Mouse (Mus musculus): ENCODE results near the gene 2300002M23Rik. TPM values are rescaled to one million over a fixed set of nuclear protein-coding genes. Genes with fewer than 3 reads are reported as not detected.
A peak's percentile ranks its signal among the peaks of the same experiment; 100 is the strongest.

Gene 2300002M23Rik
- polyA plus RNA-seq, 1 experiment, result not detected

GRCm38 (mm10) chr17:35570836-35571235, 3.6 kb downstream of the 2300002M23Rik start:
- Histone ChIP-seq H3ac (ENCODE audit: control insufficient read depth, insufficient read length, low read depth) (no peak overlapping the region), H3K36me3 (ENCODE audit: control insufficient read depth, insufficient read depth) (no peaks in the 10 kb centered on the region), H3K79me2 (ENCODE audit: control insufficient read depth, insufficient read depth) (no peaks in the 10 kb centered on the region), H3K27me3 (ENCODE audit: control insufficient read depth, insufficient read depth, insufficient read length) (peaks cover 6% of the 10 kb centered on the region), H3K79me3 (ENCODE audit: low read depth) (no peaks in the 10 kb centered on the region), H3K4me3 (ENCODE audit: insufficient read depth, poor library complexity, severe bottlenecking) (no peak overlapping the region)
- TF ChIP-seq MAX (IDR thresholded peaks at IDR 0.05) (no peak), USF1 (IDR thresholded peaks at IDR 0.05; ENCODE audit: low read depth) (no peak), MYOG (IDR thresholded peaks at IDR 0.05; ENCODE audit: control insufficient read depth, extremely low read depth, insufficient read length) (no peak), CTCF (IDR thresholded peaks at IDR 0.05; ENCODE audit: control insufficient read depth, insufficient read depth, insufficient read length) (no peak), CEBPB (IDR thresholded peaks at IDR 0.05; ENCODE audit: low read depth) (no peak), MYOD1 (IDR thresholded peaks at IDR 0.05; ENCODE audit: control insufficient read depth, insufficient read length, low read depth) (no peak), FOSL1 (IDR thresholded peaks at IDR 0.05; ENCODE audit: insufficient read depth, low read length, poor library complexity, severe bottlenecking) (no peak)

GRCm38 (mm10) chr17:35571477-35571876, 4.2 kb downstream of the 2300002M23Rik start:
- no peaks in the 10 kb centered on the region for H3K79me3 ChIP-seq (ENCODE audit: low read depth)
- H3K36me3 ChIP-seq (ENCODE audit: control insufficient read depth, insufficient read depth), result no peaks in the 10 kb centered on the region
- TF ChIP-seq MYOG (IDR thresholded peaks at IDR 0.05; ENCODE audit: control insufficient read depth, extremely low read depth, insufficient read length) (no peak), MYOD1 (IDR thresholded peaks at IDR 0.05; ENCODE audit: control insufficient read depth, insufficient read length, low read depth) (no peak), FOSL1 (IDR thresholded peaks at IDR 0.05; ENCODE audit: insufficient read depth, low read length, poor library complexity, severe bottlenecking) (no peak), USF1 (IDR thresholded peaks at IDR 0.05; ENCODE audit: low read depth) (no peak), CTCF (IDR thresholded peaks at IDR 0.05; ENCODE audit: control insufficient read depth, insufficient read depth, insufficient read length) (no peak), MAX (IDR thresholded peaks at IDR 0.05) (no peak), CEBPB (IDR thresholded peaks at IDR 0.05; ENCODE audit: low read depth) (no peak)
- H3K27me3 ChIP-seq (ENCODE audit: control insufficient read depth, insufficient read depth, insufficient read length), result peaks cover 6% of the 10 kb centered on the region
- no peaks in the 10 kb centered on the region for H3K79me2 ChIP-seq (ENCODE audit: control insufficient read depth, insufficient read depth)
- H3ac ChIP-seq (ENCODE audit: control insufficient read depth, insufficient read length, low read depth), result no peak overlapping the region
- no peak overlapping the region for H3K4me3 ChIP-seq (ENCODE audit: insufficient read depth, poor library complexity, severe bottlenecking)

GRCm38 (mm10) chr17:35578211-35578610, 11.0 kb downstream of the 2300002M23Rik start:
- no peaks in the 10 kb centered on the region for H3K79me2 ChIP-seq (ENCODE audit: control insufficient read depth, insufficient read depth)
- H3K27me3 ChIP-seq (ENCODE audit: control insufficient read depth, insufficient read depth, insufficient read length), result no peaks in the 10 kb centered on the region
- TF ChIP-seq CTCF (IDR thresholded peaks at IDR 0.05; ENCODE audit: control insufficient read depth, insufficient read depth, insufficient read length) (peak; percentile 94), CEBPB (IDR thresholded peaks at IDR 0.05; ENCODE audit: low read depth) (no peak), MAX (IDR thresholded peaks at IDR 0.05) (peak; percentile 41)
- no peak overlapping the region for H3K4me3 ChIP-seq (ENCODE audit: insufficient read depth, poor library complexity, severe bottlenecking)
- no peaks in the 10 kb centered on the region for H3K36me3 ChIP-seq (ENCODE audit: control insufficient read depth, insufficient read depth)
- no peaks in the 10 kb centered on the region for H3K79me3 ChIP-seq (ENCODE audit: low read depth)
- H3ac ChIP-seq (ENCODE audit: control insufficient read depth, insufficient read length, low read depth), result no peak overlapping the region

- Histone ChIP-seq H3K79me2 (ENCODE audit: control insufficient read depth, insufficient read depth) (no peaks in the 10 kb centered on the region), H3K79me3 (ENCODE audit: low read depth) (no peaks in the 10 kb centered on the region), H3K4me3 (ENCODE audit: insufficient read depth, poor library complexity, severe bottlenecking) (no peak overlapping the region), H3K36me3 (ENCODE audit: control insufficient read depth, insufficient read depth) (no peaks in the 10 kb centered on the region), H3K27me3 (ENCODE audit: control insufficient read depth, insufficient read depth, insufficient read length) (no peaks in the 10 kb centered on the region), H3ac (ENCODE audit: control insufficient read depth, insufficient read length, low read depth) (no peak overlapping the region)
- TF ChIP-seq MYOG (IDR thresholded peaks at IDR 0.05; ENCODE audit: control insufficient read depth, extremely low read depth, insufficient read length) (no peak), CEBPB (IDR thresholded peaks at IDR 0.05; ENCODE audit: low read depth) (no peak), MYOD1 (IDR thresholded peaks at IDR 0.05; ENCODE audit: control insufficient read depth, insufficient read length, low read depth) (no peak), MAX (IDR thresholded peaks at IDR 0.05) (no peak), USF1 (IDR thresholded peaks at IDR 0.05; ENCODE audit: low read depth) (no peak), CTCF (IDR thresholded peaks at IDR 0.05; ENCODE audit: control insufficient read depth, insufficient read depth, insufficient read length) (no peak), FOSL1 (IDR thresholded peaks at IDR 0.05; ENCODE audit: insufficient read depth, low read length, poor library complexity, severe bottlenecking) (no peak)
Observed at GRCm38 (mm10) chr17:35582900-35583299, 15.7 kb downstream of the 2300002M23Rik start.

GRCm38 (mm10) chr17:35584330-35584937, 17.2 kb downstream of the 2300002M23Rik start:
- no peaks in the 10 kb centered on the region for H3K27me3 ChIP-seq (ENCODE audit: control insufficient read depth, insufficient read depth, insufficient read length)
- TF ChIP-seq MYOD1 (IDR thresholded peaks at IDR 0.05; ENCODE audit: control insufficient read depth, insufficient read length, low read depth) (peak; percentile 2), FOSL1 (IDR thresholded peaks at IDR 0.05; ENCODE audit: insufficient read depth, low read length, poor library complexity, severe bottlenecking) (no peak), CTCF (IDR thresholded peaks at IDR 0.05; ENCODE audit: control insufficient read depth, insufficient read depth, insufficient read length) (peak; percentile 5)
- H3K36me3 ChIP-seq (ENCODE audit: control insufficient read depth, insufficient read depth), result no peaks in the 10 kb centered on the region
- H3ac ChIP-seq (ENCODE audit: control insufficient read depth, insufficient read length, low read depth), result no peak overlapping the region
- H3K79me2 ChIP-seq (ENCODE audit: control insufficient read depth, insufficient read depth), result no peaks in the 10 kb centered on the region
- H3K4me3 ChIP-seq (ENCODE audit: insufficient read depth, poor library complexity, severe bottlenecking), result no peak overlapping the region
- H3K79me3 ChIP-seq (ENCODE audit: low read depth), result no peaks in the 10 kb centered on the region

GRCm38 (mm10) chr17:35587291-35587690, 20.0 kb downstream of the 2300002M23Rik start:
- H3K79me2 ChIP-seq (ENCODE audit: control insufficient read depth, insufficient read depth), result no peaks in the 10 kb centered on the region
- H3K27me3 ChIP-seq (ENCODE audit: control insufficient read depth, insufficient read depth, insufficient read length), result no peaks in the 10 kb centered on the region
- no peak overlapping the region for H3ac ChIP-seq (ENCODE audit: control insufficient read depth, insufficient read length, low read depth)
- H3K79me3 ChIP-seq (ENCODE audit: low read depth), result no peaks in the 10 kb centered on the region
- H3K36me3 ChIP-seq (ENCODE audit: control insufficient read depth, insufficient read depth), result no peaks in the 10 kb centered on the region
- no peak overlapping the region for H3K4me3 ChIP-seq (ENCODE audit: insufficient read depth, poor library complexity, severe bottlenecking)
- no peak for TF ChIP-seq USF1 (IDR thresholded peaks at IDR 0.05; ENCODE audit: low read depth)
- no peak for TF ChIP-seq CEBPB (IDR thresholded peaks at IDR 0.05; ENCODE audit: low read depth)

Measured in C2C12 (cell line).